Mouse (Mus musculus) cerebellum, adult 2 months (tissue): ENCODE measurements around the gene Tcap.

ENCODE experiments used
- CTCF ChIP-seq: fragments of 200-500 bp; IDR thresholded peaks from 2 replicates; pipeline ENCODE4 v1.5.1; 2011; ENCODE audit warnings: low read depth, mild to moderate bottlenecking, control low read depth, low read length, moderate library complexity, borderline replicate concordance; ENCODE audit not compliant: insufficient read depth
- POLR2A ChIP-seq: fragments of 200-500 bp; IDR thresholded peaks from 2 replicates; pipeline ENCODE4 v1.6.1; 2011; ENCODE audit warnings: low read length, control low read depth, borderline replicate concordance; ENCODE audit not compliant: insufficient read depth

- TF ChIP-seq CTCF: no peak
- TF ChIP-seq POLR2A: no peak
Observed at GRCm38 (mm10) chr11:98390141-98390540, 6.5 kb downstream of the Tcap start.
